ENCODE assay signal across 10 mouse cellular contexts in the genomic region with DNA sequence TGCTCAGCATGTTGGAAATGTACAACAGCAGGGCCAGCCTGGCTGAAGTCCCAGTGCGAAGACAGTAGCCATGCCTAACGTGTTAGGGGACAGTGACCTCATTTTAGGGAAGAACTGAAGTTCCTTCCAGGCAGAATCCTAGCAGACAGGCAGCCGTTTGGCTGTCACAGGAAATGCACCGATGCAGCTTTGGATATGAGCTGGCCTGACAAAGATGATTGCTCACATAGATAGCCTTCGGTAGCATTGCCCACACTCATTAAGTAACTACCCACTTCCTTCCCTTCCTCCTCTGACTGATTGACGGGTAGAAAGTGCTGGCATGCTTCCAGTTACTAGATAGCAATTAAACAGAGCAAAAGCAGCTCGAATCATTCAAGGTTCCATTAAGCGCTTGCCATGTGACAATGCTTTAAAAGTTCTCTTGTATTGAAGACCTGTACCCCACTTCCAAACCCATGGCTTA.
DNase-seq lines count a peak whose midpoint lies in the region; ATAC-seq lines count a peak whose summit lies in the region.
"Had no signal": no experiment of that assay in that cellular context is flagged by ENCODE, and none has a peak within 500 bp of the region (broad histone marks: within the 10 kb centered on the region; RNA-seq: fewer than 3 reads in every experiment).

No protein-coding gene starts in this region.

- no peak overlapping the region for H3K9ac ChIP-seq in forebrain, embryonic 14.5 days (ENCODE audit: low read length)
- no peak overlapping the region for H3K9ac ChIP-seq in forebrain, embryonic 12.5 days

- WGBS in forebrain, embryonic 14.5 days: 47% methylated on average over 8 of the region's 8 CpGs
- 74% methylated on average over 8 of the region's 8 CpGs for WGBS in forebrain, embryonic 12.5 days
- 72% methylated on average over 8 of the region's 8 CpGs for WGBS in embryonic facial prominence, embryonic 10.5 days

- H3K4me1 ChIP-seq in forebrain, embryonic 14.5 days (ENCODE audit: control insufficient read depth, insufficient read depth, low read length): peaks cover 11% of the 10 kb centered on the region
- H3K4me1 ChIP-seq in forebrain, embryonic 12.5 days: no peaks in the 10 kb centered on the region; the same call in 1 of the 2 replicates
- H3K4me1 ChIP-seq in embryonic facial prominence, embryonic 10.5 days: peaks cover 26% of the 10 kb centered on the region

- H3K36me3 ChIP-seq in forebrain, embryonic 14.5 days (ENCODE audit: control insufficient read depth, insufficient read depth, low read length): no peaks in the 10 kb centered on the region
- H3K36me3 ChIP-seq in forebrain, embryonic 12.5 days (replicated peaks): no peaks in the 10 kb centered on the region
- no peaks in the 10 kb centered on the region for H3K36me3 ChIP-seq in embryonic facial prominence, embryonic 10.5 days (replicated peaks)

- H3K27me3 ChIP-seq in forebrain, embryonic 14.5 days (replicated peaks; ENCODE audit: control insufficient read depth, insufficient read depth, low read length): no peaks in the 10 kb centered on the region
- no peaks in the 10 kb centered on the region for H3K27me3 ChIP-seq in forebrain, embryonic 12.5 days
- H3K27me3 ChIP-seq in embryonic facial prominence, embryonic 10.5 days (replicated peaks; ENCODE audit: low read depth, poor library complexity, severe bottlenecking): no peaks in the 10 kb centered on the region

- no peaks in the 10 kb centered on the region for H3K9me3 ChIP-seq in forebrain, embryonic 14.5 days (replicated peaks; ENCODE audit: control insufficient read depth, low read length)
- no peaks in the 10 kb centered on the region for H3K9me3 ChIP-seq in forebrain, embryonic 12.5 days
- H3K9me3 ChIP-seq in embryonic facial prominence, embryonic 10.5 days: no peaks in the 10 kb centered on the region

- ATAC-seq in forebrain, embryonic 14.5 days: peak; percentile 48; the same call in 1 of the 2 replicates
- no peak for ATAC-seq in forebrain, embryonic 12.5 days (ENCODE audit: low FRiP score)
- ATAC-seq: intestine, postnatal 0 days had no signal

- H3K4me2 ChIP-seq in forebrain, embryonic 14.5 days (ENCODE audit: low read length): no peak overlapping the region
- no peak overlapping the region for H3K4me2 ChIP-seq in forebrain, embryonic 12.5 days

- no peak overlapping the region for H3K27ac ChIP-seq in forebrain, embryonic 14.5 days (ENCODE audit: low read depth, low read length)
- no peak overlapping the region for H3K27ac ChIP-seq in forebrain, embryonic 12.5 days
- H3K27ac ChIP-seq in embryonic facial prominence, embryonic 10.5 days (replicated peaks): 0 out of 2 replicates have a peak overlapping the region, but pooled peaks have one; percentile 4
- H3K27ac ChIP-seq: macrophage had no signal

- no peak overlapping the region for H3K4me3 ChIP-seq in forebrain, embryonic 14.5 days (ENCODE audit: low read depth, low read length)
- no peak overlapping the region for H3K4me3 ChIP-seq in forebrain, embryonic 12.5 days (replicated peaks)
- H3K4me3 ChIP-seq in embryonic facial prominence, embryonic 10.5 days: no peak overlapping the region

- DNase-seq in forebrain, embryonic 14.5 days (ENCODE audit: low spot score): peak; percentile 70
- peak; percentile 22 for DNase-seq in kidney, postnatal 10 days
- no peak for DNase-seq in kidney, postnatal 36 days
- peak; percentile 83 for DNase-seq in Muller cell, postnatal 12 days (ENCODE audit: inconsistent ontology term)
- DNase-seq in embryonic facial prominence, embryonic 10.5 days (ENCODE audit: low spot score): no peak
- no peak for DNase-seq in urinary bladder, adult 18-20 months (ENCODE audit: low spot score in 2 of 2)
- DNase-seq in adrenal gland, adult 8-10 months: no peak

Comparison
In these comparisons a context has a peak if more than half of its experiments do, and no peak if none do; other contexts are left out.
1. DNase-seq: peak in forebrain, embryonic 14.5 days (single experiment), kidney, postnatal 10 days (single experiment) and Muller cell, postnatal 12 days (single experiment); none in kidney, postnatal 36 days (0 of 2), embryonic facial prominence, embryonic 10.5 days (single experiment), urinary bladder, adult 18-20 months (0 of 2) and adrenal gland, adult 8-10 months (single experiment).